Mouse (Mus musculus) activated CD4-positive, CD25-positive, alpha-beta regulatory T cell, adult 4 months (primary cell): ENCODE results near the gene Mlkl. TPM values are rescaled to one million over a fixed set of nuclear protein-coding genes. Genes with fewer than 3 reads are reported as not detected.
"Not testable (repeated sequence)": the region's sequence is repeated elsewhere in the genome, so short reads cannot be mapped to it uniquely, and the experiment has no call there.

ENCODE experiments used
- ATAC-seq: one replicate; pipeline ENCODE4 v1.8.0; 2017
- polyA plus RNA-seq, 2 experiments: library from polyadenylated mRNA; unstranded; fragments of 100-300 nt; shearing (Covaris generic); gene quantifications; one replicate each; pipeline ENCODE4 v1.2.1; 2017

Mlkl gene
- polyA plus RNA-seq, 2 experiments from 2014 or later, result 5.4 to 7.8 TPM

DNA sequence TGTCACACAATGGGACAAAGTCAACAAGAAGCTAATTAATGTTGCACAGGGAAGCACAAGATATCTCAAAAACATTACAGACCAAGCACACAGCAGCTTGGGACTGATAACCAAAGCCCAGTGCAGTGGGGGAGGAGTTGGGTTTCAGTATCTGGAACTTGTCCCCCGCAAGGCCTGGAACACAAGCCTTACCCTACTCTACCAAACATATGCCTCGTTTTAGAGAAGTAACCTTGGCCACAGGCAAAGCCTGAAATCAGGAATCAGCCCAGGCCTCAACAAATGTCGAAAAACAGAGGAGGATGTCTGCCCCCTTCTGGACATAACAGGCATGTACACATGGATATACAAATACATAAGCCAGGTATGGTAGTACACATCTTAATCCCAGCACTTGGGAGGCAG is 25.2 kb downstream of the Mlkl start:
- no peak for ATAC-seq

DNA sequence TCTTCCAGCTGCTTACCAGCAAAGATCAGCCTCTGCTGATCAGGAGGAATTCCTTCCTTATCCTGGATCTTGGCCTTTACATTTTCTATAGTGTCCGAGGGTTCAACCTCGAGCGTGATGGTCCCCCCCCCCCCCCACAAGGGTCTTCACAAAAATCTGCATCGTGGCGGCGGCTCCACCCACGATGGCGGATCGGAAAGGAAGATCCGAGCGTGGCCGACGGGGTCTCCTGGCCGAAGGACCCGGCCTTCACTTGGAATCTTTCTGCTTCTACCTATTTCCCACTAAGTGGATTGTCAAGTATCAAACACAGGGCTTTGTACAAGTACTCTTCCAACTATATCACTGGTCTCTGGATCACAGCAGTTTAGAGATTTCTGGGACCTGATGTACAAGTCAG is 28.0 kb downstream of the Mlkl start:
- ATAC-seq, result not testable (repeated sequence)

DNA sequence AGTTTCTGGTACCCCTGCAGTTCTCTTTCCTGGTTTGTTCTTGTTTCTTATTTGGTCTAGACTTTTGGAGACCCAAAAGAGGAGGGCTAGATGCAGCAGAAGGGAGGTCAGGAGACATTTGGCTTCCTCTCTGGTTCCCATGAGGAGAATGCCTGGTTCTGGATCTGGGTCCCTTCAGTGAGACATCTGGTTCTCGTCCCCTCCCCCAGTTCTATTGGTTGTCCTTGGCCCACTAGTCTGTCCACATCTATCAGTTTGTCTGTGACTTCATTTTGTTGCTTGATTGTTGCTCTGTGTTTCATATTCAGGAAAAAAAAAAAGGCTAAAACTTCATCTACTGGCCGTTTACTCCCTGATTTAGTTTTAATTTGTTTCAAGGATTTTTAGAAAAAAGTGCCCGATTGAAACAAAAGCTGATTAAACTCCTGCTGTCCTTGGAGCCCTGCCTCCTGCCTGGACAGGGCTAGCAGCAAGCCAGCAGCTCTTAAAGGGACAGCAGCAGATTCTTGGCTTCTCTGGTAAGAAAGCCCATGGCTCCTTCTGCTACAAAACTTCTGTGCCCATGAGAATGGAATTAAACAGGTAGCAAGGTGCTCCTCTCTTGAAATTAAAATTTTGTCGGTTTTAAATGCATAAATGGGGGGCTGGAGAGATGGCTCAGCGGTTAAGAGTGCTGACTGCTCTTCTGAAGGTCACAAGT is 32.8 kb downstream of the Mlkl start:
- no peak for ATAC-seq

DNA sequence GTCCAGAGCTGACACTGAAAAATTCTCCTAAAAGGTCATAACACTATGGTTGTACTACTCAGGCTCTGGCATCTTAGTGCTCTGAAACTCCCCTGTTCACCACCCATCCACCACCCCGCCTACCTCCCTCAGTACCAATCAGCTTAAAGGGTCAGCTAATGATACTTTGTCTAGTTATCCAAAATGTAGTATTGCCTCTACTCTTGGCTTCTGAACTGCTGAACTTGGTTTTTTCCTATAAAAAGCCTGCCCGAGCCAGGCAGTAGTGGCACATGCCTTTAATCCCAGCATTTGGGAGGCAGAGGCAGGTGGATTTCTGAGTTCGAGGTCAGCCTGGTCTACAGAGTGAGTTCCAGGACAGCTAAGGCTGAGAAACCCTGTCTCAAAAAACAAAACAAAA is 33.6 kb downstream of the Mlkl start:
- ATAC-seq, result no peak

DNA sequence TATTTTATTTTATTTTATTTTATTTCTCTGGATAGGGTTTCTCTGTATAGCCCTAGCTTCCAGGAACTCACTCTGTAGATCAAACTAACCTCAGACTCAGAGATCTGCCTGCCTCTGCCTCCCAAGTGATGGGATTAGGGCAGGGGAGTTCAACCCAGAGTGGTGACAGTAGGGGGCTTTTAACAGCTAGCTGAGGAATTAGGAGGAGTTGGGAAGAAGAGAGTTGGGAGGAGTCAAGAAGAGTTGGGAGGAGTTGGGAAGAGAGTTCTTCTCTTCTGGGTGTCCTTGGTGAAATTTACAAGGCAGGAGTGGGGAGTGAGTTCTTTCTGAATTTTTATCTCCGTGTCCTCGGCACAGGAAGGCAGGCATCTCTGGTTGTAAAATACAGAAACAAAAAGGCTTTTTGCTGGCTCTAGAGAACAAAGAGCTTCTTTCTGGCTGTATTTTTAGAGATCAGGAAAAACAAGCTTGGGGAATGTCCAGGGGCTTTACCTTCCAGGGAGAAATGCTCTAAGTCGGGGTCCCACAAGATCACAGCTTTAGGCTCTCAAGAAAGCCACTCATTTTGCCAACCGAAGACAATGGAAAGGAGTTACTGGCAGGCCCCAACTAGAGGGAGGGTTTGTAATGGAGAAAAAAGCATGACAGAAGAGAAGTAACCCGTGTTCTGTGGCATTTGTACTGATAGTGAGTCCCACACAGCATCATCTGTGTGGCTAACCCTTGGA is 34.7 kb downstream of the Mlkl start:
- not testable (repeated sequence) for ATAC-seq

DNA sequence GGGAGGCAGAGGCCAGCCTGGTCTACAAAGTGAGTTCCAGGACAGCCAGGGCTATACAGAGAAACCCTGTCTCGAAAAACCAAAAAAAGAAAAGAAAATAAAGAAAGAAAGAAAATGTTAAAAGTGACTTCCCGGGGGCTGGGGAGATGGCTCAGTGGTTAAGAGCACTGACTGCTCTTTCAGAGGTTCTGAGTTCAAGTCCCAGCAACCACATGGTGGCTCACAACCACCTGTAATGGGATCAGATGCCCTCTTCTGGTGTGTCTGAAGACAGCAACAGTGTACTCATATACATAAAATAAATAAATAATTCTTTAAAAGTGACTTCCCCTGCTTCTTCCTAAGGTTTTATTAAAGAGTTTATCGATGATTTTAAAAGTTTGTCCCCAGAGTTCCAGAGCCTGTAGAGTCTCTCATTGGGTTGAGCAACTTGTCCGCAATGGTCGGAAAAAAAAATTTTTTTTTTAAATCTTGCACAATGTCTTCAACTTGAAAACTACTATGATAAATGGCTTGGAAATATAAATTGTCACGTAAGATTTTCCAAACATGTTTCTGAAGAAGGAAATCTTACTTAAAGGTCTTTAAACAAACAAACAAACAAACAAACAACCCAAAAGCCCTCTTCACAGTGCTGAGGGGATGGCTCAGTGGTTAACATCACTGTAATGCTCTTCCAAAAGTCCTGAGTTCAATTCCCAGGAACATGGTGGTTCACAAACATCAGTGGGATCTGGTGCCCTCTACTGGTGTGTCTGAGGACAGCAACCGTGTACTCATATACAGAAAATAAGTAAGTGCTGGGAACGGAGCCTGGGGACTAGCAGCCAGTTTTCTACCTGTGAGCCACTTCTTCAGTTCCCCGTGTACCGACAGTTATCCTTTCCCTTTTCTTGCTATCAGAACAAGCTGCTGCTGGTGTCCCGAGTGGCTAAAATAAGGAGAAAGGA is 37.1 kb downstream of the Mlkl start:
- no peak for ATAC-seq

DNA sequence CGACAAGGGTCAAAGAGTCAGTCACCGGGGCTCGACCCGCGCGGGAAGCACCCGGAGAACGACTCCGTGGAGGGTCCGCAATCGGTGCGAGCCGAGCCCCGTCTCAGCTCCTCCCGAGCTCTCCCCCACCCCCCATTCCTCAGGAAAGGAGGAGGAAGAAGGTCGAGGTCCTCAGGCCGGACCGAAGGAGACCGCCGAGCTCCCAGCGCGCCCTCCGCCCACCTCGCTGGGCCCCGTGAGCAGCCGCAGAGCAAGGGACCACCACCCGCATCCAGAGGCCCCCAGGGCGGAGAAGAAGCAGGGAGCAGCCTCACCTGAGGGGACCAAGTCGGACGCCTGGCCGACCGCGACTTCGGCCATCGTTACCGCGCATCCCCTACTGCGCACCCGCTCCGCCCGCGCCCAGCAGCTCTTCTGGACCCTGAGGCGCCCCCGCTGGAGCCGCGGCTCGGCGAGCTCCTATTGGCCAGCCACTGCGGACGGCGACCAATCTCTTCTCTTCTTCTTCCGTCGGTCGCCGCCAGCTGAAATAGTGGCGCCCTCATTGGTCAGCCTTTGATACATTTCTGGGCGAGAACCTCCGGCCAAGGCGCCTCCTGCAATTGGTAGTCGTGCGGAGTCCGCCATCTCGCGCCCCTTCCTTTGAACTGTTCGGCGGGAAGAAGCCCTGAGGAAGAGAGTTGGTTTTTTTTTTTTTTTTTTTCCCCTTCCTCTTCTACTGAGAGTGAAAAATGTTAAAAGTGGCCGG is 38.0 kb downstream of the Mlkl start, which contains the start of gene Rfwd3:
TSS of gene Rfwd3 (minus strand) at position 402 of the 748 bp plus-strand sequence.
- peak; percentile 97 for ATAC-seq

DNA sequence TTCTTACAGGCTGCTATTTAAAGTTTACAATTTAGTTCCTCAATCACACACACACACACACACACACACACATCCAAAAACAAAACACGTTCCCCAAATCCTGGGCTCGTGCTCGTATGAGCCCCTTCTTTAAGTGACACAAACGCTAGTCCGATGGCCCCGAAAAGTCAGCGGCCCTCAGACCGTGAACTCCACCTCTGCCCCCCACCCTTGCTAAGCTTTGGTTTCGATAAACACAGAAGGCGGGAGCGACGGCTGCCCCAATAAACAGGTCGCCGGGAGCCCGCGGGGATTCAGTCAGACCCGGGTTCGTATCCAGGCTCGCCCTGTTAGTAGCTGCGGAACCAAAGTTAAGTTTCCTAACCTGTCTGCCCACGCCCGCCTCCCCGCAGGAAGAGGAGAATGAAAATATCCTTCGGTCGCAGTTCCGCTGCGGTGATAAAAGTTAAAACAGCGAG is 38.6 kb downstream of the Mlkl start:
- peak; percentile 24 for ATAC-seq

DNA sequence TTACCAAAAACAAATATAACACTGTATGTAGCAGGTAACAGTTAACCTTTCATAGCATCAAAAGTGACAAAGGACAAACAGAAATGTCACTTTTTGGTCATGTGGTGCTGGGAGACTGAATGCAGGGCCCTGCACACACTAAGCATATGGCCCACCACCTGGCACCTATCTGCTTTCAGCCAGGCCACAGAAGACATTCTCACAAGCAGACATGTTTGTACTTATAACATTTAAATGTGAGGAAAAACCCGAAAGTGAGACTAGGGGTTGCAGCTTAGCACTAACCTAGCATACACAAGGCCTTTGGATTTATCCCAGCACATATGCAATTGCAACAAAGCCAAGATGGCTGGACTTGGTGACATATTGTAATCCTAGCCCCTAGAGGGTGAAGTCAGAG is 40.0 kb downstream of the Mlkl start:
- no peak for ATAC-seq

DNA sequence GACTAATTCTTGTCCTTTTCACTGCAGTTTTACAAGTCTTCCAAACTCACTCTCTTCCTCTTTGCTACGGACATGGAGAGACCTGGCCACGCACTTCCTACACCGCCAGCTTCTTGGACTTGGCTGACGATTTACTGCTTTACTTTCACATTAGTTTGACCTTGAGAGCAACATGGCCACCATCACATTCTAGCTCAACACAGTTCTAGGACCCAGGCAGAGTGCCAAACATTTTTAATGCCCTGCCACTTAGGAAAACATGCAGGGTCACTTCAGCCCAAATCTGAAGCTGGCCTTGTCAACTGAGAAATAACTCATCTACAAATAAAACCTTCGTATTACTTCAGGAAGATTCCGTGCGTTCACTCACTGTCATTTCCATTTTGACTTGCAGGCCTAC is 46.2 kb downstream of the Mlkl start:
- ATAC-seq, result no peak

DNA sequence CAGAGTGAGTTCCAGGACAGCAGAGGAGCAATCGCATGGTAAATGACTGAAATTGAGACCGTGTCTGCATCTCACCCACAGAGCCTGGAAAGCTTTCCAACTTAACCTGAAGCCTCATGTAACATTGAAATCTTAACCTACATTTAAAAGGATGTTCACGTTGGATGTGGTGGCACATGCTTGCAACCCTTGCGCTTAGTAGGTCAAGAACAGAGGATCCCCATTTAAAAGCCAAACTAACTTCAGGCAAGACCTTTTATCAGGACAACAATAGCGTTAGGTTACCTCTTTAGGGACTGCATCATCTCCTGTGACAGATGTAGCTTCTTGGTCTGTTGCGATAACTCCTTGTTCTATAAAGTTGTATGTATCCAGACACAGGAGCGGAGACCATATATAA is 47.4 kb downstream of the Mlkl start:
- no peak for ATAC-seq

DNA sequence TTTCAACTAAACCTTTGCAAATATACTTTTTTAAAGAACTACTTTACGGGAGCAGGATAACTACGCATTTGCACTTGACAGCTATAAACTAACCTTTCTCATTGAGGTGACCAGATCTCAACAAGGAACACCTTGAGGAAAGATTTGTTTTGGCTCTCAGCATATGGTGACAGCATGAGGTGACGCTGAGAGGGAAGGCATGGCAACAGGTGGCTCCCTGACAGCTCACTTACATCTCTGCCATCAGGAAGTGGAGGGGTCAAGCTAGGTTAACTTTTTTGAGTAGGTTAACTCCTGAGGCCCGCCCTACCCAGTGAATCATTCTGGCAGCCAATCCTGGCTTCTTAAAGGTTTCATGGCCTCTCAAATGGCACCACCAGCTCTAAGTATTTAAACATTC is 52.4 kb downstream of the Mlkl start:
- no peak for ATAC-seq

DNA sequence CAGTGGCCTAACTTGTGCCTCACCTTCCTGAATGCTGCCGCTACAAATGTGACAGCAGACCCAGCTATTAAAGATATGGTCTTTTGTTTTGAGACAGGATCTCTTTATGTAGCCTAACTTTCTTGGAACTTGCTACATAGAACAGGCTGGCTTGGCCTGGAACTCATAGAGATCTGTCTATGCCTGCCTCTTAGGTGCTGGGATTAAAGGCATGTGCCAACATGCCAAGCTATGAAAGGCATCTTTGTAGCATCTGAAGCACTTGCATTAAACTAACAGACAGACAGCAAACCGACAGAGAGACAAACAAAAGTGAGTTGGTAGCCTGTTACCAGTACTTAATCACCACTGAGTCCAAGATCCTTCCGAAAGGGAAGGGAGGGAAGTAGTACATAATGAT is 55.9 kb downstream of the Mlkl start:
- no peak for ATAC-seq

DNA sequence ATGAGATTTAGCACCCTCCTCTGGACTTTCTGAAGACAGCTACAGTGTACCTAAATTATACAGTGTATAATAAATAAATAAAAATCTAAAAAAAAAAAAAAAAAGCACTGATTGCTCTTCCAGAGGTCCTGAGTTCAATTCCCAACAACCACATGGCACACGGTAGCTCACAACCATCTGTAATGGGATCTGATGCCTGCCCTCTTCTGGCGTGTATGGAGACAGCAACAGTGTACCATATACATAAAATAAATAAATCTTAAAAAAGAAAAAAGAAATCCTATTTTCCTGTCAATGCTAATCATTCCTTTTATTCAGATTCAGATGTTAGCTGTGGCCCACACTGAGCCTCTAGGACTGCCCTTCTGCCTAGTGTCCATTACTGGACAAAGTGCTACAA is 69.7 kb downstream of the Mlkl start:
- ATAC-seq, result no peak

DNA sequence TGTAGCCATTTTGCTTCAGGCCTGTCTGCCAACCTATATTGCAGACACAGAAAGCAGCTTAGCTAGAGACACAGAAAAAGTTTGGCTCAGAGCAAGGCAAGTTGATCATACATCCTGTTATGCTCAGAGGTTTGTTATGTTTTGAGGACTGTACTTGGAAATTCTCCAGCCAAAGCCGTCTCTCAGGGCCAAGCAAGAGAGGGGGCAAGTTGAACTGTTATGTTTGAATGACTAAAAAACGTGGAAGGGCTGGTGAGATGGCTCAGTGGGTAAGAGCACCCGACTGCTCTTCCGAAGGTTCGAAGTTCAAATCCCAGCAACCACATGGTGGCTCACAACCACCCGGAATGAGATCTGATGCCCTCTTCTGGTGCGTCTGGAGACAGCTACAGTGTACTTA is 71.8 kb downstream of the Mlkl start:
- not testable (repeated sequence) for ATAC-seq

DNA sequence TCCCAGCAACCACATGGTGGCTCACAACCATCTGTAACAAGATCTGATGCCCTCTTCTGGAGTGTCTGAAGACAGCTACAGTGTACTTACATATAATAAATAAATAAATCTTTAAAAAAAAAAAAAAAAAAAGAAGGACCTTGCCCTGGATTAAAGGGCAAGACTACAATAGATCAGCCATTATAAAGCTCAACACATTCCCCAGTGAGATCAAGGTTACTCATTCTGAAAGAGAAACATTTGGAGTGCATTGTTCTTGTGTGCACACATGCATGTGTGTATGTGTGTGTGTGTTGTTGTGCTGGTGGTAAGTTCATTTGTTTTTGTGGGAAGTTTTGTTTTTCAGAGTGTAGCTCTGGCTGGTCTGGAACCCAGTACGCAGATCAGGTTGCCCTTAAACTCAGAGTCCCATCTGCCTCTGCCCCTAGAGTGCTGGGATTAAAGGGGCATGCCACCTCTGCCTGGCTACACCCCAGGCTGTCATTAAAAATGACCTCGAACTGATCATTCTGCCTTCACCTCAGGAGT is 73.2 kb downstream of the Mlkl start:
- ATAC-seq, result no peak

DNA sequence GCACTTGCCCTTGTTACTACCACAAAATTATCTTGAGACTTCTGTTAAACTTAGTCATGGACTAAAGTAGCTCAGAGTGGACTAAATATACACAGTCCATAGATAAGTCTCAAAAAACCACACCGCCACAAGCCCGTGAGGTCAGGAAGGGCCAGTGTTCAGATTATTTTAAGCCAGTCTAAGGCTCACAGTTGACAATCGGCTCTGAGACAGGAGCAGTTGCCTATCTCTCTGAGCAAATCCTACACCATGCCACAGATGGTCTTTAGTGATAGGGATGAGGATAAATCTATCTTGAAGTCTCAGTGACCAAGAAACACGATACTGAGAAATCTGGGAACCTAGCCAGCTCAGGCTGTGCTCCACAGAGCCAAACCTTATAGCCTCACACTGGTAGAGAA is 76.0 kb downstream of the Mlkl start:
- no peak for ATAC-seq

Other genes starting within 250 kb of the Mlkl start
- not detected for gene Clec18a, start 245.8 kb downstream of the Mlkl start, polyA plus RNA-seq
- 1 to 10 TPM; 8.0 to 8.6 TPM for gene Pdpr, start 243.5 kb downstream of the Mlkl start, polyA plus RNA-seq
- gene Glg1, start 79.0 kb downstream of the Mlkl start, polyA plus RNA-seq, result 10 to 100 TPM; 28.3 to 28.7 TPM
- 10 to 100 TPM; 26.8 to 30.2 TPM for gene Rfwd3, start 38.0 kb downstream of the Mlkl start, polyA plus RNA-seq
- gene Fa2h, start 55.6 kb upstream of the Mlkl start, polyA plus RNA-seq, result under 1 TPM in 1 of 2 experiments, not detected in 1; 0.21 TPM
- 1 to 10 TPM; 4.2 to 4.5 TPM for gene Wdr59, start 183.9 kb upstream of the Mlkl start, polyA plus RNA-seq
- 10 to 100 TPM; 31.6 to 41.8 TPM for gene Znrf1, start 197.9 kb upstream of the Mlkl start, polyA plus RNA-seq